Mouse (Mus musculus) lung, adult 10 weeks (tissue): ENCODE data around the gene Gm4301. TPM values are rescaled to one million over a fixed set of nuclear protein-coding genes. Genes with fewer than 3 reads are reported as not detected.

ENCODE experiments used
- polyA plus RNA-seq: library from polyadenylated mRNA; stranded (reverse); fragments of 350-450 nt; fragmentation: Illumina TruSeq; extraction: RNeasy Lipid Tissue Mini Kit (QIAGEN cat#74804); gene quantifications from one replicate; pipeline ENCODE4 v1.2.3, GENCODE M21; 2014; ENCODE audit warnings: low read depth, low replicate concordance; ENCODE audit not compliant: insufficient read depth

The Gm4301 gene
- polyA plus RNA-seq, result not detected

GRCm38 (mm10) chr10:100335376-100335775 lies at the start of gene Gm4301:
Gm4301 (plus strand) TSS chr10:100335676.

GRCm38 (mm10) chr10:100340536-100340935 lies 5.1 kb downstream of the Gm4301 start, which contains the start of gene Gm4302:
Gm4302 (plus strand) TSS chr10:100340836.

GRCm38 (mm10) chr10:100345672-100346071 lies 10.2 kb downstream of the Gm4301 start, which contains the start of gene Gm4303:
Gm4303 (plus strand) TSS chr10:100345972.

GRCm38 (mm10) chr10:100350793-100351192 lies 15.3 kb downstream of the Gm4301 start, which contains the start of gene Gm4305:
Gm4305 (plus strand) TSS chr10:100351093.

GRCm38 (mm10) chr10:100361038-100361437 lies 25.6 kb downstream of the Gm4301 start, which contains the start of gene Gm4307:
Gm4307 (plus strand) TSS chr10:100361338.

GRCm38 (mm10) chr10:100382460-100382859 lies 47.0 kb downstream of the Gm4301 start, which contains the start of gene Gm4312:
Gm4312 (minus strand) TSS chr10:100382560.

Other genes starting within 250 kb of the Gm4301 start
- gene Gm4302, start 5.2 kb downstream of the Gm4301 start, polyA plus RNA-seq, result not detected
- gene Gm4303, start 10.3 kb downstream of the Gm4301 start, polyA plus RNA-seq, result not detected
- not detected for gene Gm4305, start 15.4 kb downstream of the Gm4301 start, polyA plus RNA-seq
- gene Gm4307, start 25.7 kb downstream of the Gm4301 start, polyA plus RNA-seq, result not detected
- not detected for gene Gm4312, start 46.9 kb downstream of the Gm4301 start, polyA plus RNA-seq
- 4.6 TPM for gene Tmtc3, start 151.7 kb downstream of the Gm4301 start, polyA plus RNA-seq
- 4.0 TPM for gene Cep290, start 151.9 kb downstream of the Gm4301 start, polyA plus RNA-seq